Mouse (Mus musculus): ENCODE data around the gene Creb5.

DNA sequence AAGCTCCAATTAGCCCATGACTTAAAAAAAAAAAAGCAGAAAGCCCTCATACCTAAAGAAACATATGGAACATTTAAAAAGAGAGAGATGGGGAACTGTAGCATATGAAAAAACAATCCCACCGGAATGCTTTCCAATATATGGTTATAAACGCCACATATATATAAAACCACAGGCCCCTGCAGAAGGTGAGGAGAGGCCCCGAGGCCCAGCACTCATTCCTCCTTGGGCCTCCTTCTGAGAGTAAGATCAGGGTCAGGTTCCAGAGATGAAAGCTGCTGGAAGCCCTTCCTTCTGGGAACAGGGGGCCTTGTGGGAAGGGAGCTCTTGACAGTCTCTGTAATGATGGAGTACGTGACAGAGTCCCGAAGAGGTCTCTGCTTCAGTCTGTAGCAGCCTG lies 76.5 kb downstream of the Creb5 start:
- TF ChIP-seq CTCF (IDR thresholded peaks at IDR 0.05; ENCODE audit: insufficient read depth, low read length) (no peak), POLR2A (IDR thresholded peaks at IDR 0.05; ENCODE audit: borderline replicate concordance, extremely low read depth, low read depth, low read length) (no peak)

Data from lung, adult 2 months (tissue).